Mouse (Mus musculus) G1E-ER4 (cell line): ENCODE data around the gene Cldnd2. TPM values are rescaled to one million over a fixed set of nuclear protein-coding genes. Genes with fewer than 3 reads are reported as not detected.

Experiments
- GATA1 ChIP-seq: IDR thresholded peaks from one replicate; pipeline ENCODE4 v1.8.0; 2012; ENCODE audit warnings: low read length, inconsistent platforms
- polyA plus RNA-seq: library from polyadenylated mRNA; stranded (reverse); fragments of >175 nt; gene quantifications from 2 replicates; pipeline ENCODE4 v1.2.3, GENCODE M21; 2012

Gene Cldnd2
- polyA plus RNA-seq, result not detected in 2 replicates

DNA sequence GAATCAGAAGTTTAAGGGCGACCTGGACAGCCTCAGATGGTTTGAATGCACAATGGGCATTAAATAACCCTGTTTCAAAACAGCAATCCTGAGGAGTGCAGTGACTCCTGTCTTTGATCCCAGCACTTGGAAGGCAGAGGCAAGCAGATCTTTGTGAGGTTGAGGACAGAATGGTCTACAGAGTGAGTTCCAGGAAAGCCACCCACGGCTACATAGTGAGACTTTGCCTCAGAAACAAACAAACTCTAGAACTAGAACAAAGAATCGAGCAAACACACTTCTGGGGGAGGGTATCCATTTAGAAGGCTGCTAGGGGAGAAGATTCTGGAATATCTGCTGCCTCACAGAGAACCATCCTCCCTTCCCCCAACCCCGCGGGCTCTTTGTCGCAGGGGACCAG, at the start of gene Cldnd2:
Gene Cldnd2 (plus strand): TSS at position 301 of the 400 bp plus-strand sequence.
- TF ChIP-seq GATA1, result no peak

DNA sequence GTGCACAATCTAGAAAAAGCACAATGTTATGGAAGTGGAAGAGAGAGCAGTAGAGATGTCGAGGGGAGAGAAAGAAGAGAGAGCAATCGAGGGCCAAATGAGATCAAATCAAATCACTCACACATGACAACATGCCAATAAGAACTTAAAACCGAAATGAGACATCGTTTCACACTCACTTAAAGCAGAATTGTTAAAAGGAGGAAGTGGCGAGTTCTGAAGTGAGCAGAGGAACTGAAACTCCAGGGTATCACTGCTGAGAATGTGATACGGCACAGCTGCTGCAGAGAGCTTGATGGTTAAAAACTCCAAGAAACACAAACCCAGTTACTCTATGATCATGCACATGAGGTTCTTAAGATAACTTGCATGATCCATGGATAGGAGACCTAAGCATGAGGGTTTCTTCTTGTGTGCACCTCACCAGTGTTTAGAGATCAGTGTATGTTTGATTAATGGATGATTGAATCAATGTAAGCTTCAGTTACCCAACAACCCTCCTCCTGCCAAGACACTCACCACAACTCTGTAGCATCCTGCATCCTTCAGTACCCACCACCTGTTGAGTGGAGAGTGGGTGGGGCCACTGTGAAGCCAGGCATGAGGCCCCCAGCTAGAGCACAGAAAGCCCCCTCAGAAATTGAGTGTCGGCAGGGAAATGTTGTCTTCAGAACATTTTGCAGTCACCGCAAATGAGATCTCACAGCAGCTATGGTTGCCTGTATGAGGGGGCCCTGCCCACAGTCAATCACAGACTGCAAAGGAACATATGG, 48.0 kb upstream of the Cldnd2 start:
- no peak for TF ChIP-seq GATA1

DNA sequence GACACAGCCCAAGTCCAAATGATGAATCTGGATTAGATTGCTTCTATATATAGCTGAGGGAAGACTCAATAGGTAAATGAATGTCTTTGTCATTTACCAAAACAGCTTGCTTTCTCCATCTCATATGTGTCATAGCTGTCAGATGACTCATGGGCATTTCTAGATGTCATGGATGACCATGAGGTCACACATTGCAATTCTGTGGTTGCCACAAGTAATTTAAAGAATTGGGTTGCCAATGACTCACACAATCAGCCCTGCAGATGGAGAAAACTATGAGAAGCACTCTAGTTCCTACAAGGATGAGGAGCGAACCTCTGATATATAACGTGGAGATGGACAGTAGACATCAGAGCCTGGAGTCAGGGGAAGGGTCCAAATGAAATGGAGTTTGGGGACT, 41.1 kb upstream of the Cldnd2 start:
- no peak for TF ChIP-seq GATA1

DNA sequence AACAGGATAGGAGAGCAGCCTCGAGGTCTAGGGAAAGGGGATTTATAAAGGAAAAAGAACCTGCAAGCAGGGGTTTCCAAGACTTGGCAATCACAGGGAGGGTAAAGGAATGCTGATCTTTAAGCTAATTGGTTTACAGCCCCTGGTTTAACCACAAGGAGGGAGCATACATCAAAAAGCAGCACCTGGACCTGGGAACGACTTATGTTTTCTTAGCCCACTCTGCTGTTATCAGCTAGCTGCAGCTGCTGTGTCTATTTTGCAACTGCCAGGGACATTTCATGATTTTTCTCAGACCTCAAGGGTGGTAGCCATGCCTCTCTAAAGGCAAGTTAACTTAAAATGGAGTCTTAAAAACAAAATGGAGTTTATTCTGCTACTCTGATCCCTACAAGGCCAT, 37.9 kb upstream of the Cldnd2 start:
- TF ChIP-seq GATA1, result no peak

DNA sequence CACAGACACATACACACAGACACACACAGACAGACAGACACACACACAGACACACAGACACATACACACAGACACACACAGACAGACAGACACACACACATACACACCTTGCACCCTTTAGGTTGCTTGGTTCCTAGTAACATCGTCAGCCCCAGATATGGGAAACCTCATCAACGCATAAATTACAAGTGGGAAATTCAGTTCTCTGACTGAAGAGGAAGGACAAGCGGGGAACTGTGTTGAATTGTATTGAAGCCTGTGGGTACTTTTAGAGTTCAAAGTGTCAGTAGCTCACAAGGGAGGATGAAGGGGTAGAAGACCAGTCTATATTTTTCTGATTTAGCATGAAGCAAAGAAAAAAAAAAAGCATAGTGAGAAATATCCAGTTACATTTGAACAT, 33.0 kb upstream of the Cldnd2 start:
- TF ChIP-seq GATA1, result no peak

- no peak for TF ChIP-seq GATA1
Observed at GRCm38 (mm10) chr7:43408131-43408553, 32.4 kb upstream of the Cldnd2 start, which contains the start of gene Siglecg. TSS of gene Siglecg (plus strand) at chr7:43408204.

GRCm38 (mm10) chr7:43409084-43409483, 31.5 kb upstream of the Cldnd2 start:
- no peak for TF ChIP-seq GATA1

DNA sequence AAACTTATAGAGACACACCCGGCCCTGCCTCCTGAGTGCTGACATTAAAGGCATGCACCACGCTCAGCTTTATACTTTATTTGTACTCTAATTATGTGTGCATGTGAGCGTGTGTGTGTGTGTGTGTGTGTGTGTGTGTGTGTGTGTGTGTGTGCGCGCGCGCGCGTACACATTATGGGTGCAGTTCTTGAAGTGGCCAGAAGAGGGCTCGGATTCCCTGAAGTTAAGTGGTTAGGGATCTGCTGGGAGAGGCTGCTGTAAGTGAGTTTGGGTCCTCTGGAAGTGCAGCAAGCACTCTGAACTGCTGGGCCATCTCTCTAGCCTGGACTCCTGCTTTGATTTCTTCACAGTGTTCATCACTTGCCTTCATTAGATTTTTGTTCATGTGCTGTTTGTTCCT, 23.3 kb upstream of the Cldnd2 start:
- no peak for TF ChIP-seq GATA1

- no peak for TF ChIP-seq GATA1
Observed at GRCm38 (mm10) chr7:43422995-43423617, 17.5 kb upstream of the Cldnd2 start.

DNA sequence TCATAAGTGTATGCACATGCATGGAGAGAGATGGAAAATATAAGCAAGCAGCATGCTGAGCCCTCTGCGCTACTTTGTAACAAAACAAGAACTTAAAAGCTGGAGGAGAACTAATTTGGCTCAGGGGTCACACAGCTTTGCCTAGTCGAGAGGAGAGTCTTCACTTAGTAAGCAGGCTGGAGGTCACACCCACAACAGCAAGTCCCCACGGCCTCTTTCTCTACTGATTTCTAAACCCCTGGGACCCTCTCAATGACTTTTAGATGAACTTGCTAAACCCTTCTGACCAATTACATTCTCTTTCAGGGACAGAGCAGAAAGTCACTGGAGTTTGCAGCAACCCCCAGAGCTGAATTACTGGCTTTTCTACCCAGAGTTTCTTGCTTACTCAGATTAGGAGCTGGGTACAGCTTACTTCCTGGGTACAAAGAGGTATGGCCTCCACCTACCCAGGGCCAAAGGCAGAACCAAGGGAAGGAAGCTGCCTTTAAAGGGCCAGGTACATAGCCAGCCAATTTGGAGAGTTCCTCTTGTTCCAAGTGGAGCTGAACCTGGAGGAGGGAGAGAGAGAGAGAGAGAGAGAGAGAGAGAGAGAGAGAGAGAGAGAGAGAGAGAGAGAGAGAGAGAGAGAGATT, 16.5 kb upstream of the Cldnd2 start:
- TF ChIP-seq GATA1, result no peak

- no peak for TF ChIP-seq GATA1
Observed at GRCm38 (mm10) chr7:43427406-43427805, 13.2 kb upstream of the Cldnd2 start, which contains the start of gene Lim2. TSS of gene Lim2 (plus strand) at chr7:43427670.

GRCm38 (mm10) chr7:43429500-43429899, 11.1 kb upstream of the Cldnd2 start:
- TF ChIP-seq GATA1, result no peak

DNA sequence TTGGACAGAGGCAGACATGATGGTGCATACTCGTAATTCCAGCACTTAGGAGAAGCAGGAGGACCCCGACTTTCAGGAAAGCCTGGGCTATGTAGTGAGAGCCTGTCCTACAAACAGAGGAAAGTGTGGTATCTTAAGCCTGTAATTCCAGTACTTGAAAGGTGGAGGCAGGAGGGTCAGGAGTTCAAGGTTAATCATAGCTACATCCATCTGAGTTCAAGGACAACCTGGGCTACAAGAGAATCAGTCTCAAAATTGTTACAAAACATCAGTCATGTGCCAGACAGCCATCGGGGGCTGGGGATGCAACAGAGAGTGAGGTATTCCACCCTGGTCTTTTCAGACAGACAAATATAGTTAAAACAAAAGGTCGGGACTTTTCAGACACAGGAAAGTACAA, 7.7 kb upstream of the Cldnd2 start:
- TF ChIP-seq GATA1, result no peak

- no peak for TF ChIP-seq GATA1
Observed at GRCm38 (mm10) chr7:43434676-43435075, 5.9 kb upstream of the Cldnd2 start.

DNA sequence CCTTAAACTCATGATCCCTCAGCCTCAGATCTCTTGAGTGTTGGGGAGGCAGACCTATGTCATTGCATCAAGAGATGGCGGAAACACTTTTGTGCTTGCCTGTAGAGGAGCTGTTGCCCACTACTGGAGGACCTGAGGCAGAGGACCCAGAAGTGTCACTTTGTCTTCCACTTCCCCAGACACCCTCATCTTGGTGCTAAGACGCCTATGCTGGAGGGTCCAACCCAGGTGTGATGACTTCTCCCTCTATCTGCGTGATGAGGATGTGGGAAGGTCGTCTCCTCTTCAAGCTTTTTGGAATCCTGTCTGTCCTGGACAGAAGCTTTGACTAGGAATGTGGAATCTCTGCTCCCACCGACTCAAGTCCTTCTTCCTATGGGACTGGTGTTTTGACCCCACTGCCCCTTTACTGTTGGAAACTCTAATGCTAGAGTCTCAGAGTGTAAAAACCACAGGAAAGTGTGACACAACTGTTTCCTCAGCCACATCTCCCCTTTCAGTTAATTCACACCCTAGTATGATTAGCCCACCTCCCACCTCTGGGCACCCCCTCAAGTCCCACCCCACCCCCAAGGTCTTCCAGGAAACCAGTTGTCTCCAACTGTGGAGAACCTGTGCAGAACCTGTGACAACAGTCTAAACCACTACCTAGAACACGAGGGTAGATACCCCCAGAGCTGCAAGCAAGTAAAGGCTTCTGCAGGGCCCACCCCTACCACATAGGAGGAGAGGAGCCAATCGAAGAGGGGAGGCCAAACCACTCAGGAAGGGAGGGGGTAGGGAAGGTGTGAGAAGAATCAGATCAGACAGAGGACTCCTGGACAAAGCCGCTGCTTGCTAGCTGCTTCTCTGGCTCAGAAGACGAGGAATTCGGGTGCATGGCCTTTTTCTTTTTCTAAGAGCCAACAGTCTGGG, 4.0 kb upstream of the Cldnd2 start, which contains the start of gene Nkg7:
Gene Nkg7 (plus strand): TSS at position 733 of the 915 bp plus-strand sequence.
- no peak for TF ChIP-seq GATA1

- TF ChIP-seq GATA1, result no peak
Observed at GRCm38 (mm10) chr7:43438611-43439010, 2.0 kb upstream of the Cldnd2 start.
